Mouse (Mus musculus): ENCODE data around the gene Crtc2.

GRCm38 (mm10) chr3:90290602-90291001 is 36.6 kb downstream of the Crtc2 start:
- TF ChIP-seq CTCF (IDR thresholded peaks at IDR 0.05; ENCODE audit: borderline replicate concordance, control insufficient read depth, extremely low read depth, insufficient read depth, low read length, poor library complexity), result no peak
- no peak for TF ChIP-seq POLR2A (IDR thresholded peaks at IDR 0.05; ENCODE audit: control insufficient read depth, extremely low read depth, insufficient read depth, low read length, poor library complexity)

Data from thymus, adult 2 months (tissue).